Mouse (Mus musculus) forebrain, embryonic 13.5 days (tissue): ENCODE data around the gene Pdk4. TPM values are rescaled to one million over a fixed set of nuclear protein-coding genes. Genes with fewer than 3 reads are reported as not detected.
A peak's percentile ranks its signal among the peaks of the same experiment; 100 is the strongest.

Source experiments
- ATAC-seq: fragments of 200-750 bp; cut with Nextera tagmentation; 2 replicates; pipeline ENCODE4 v1.8.0; 2017
- H3K27ac ChIP-seq: fragments of 300-500 bp; sonication (generic); 2 replicates; pipeline ENCODE4 v1.5.1; 2015; ENCODE audit warnings: inconsistent platforms, mild to moderate bottlenecking, moderate library complexity
- H3K27me3 ChIP-seq: fragments of 300-500 bp; sonication (generic); 2 replicates; pipeline ENCODE4 v1.6.1; 2015; ENCODE audit warnings: mild to moderate bottlenecking, inconsistent platforms
- H3K36me3 ChIP-seq: fragments of 300-500 bp; sonication (generic); 2 replicates; pipeline ENCODE4 v1.6.1; 2015; ENCODE audit warnings: mild to moderate bottlenecking, inconsistent platforms; ENCODE audit not compliant: poor library complexity, severe bottlenecking
- H3K4me1 ChIP-seq: fragments of 300-500 bp; sonication (generic); 2 replicates; pipeline ENCODE4 v1.6.1; 2015; ENCODE audit warnings: inconsistent platforms
- H3K4me2 ChIP-seq: fragments of 300-500 bp; sonication (generic); 2 replicates; pipeline ENCODE4 v1.6.1; 2015; ENCODE audit warnings: inconsistent platforms, mild to moderate bottlenecking, moderate library complexity
- H3K4me3 ChIP-seq: fragments of 300-500 bp; sonication (generic); 2 replicates; pipeline ENCODE4 v1.5.1; 2015; ENCODE audit warnings: mild to moderate bottlenecking, inconsistent platforms
- H3K9ac ChIP-seq: fragments of 300-500 bp; sonication (generic); 2 replicates; pipeline ENCODE4 v1.6.1; 2015; ENCODE audit warnings: mild to moderate bottlenecking, inconsistent platforms
- H3K9me3 ChIP-seq: fragments of 300-500 bp; sonication (generic); replicated peaks from 2 replicates; pipeline ENCODE4 v1.6.1; 2016; ENCODE audit warnings: inconsistent platforms
- WGBS: fragments of 180-500 bp; shearing (Covaris S2); methylation state at CpG from one replicate; pipeline ENCODE4 v1.1.7; 2015; 5-methylcytosine and 5-hydroxymethylcytosine counted together
- polyA plus RNA-seq: library from polyadenylated mRNA; unstranded; fragments of >200 nt; fragmentation: Nextera tagmentation; extraction: Ambion mirVana; gene quantifications from 2 replicates; pipeline ENCODE4 v1.2.1, GENCODE M21; 2015

The Pdk4 gene
- 0.88 and 0.92 TPM in 2 replicates for polyA plus RNA-seq

DNA sequence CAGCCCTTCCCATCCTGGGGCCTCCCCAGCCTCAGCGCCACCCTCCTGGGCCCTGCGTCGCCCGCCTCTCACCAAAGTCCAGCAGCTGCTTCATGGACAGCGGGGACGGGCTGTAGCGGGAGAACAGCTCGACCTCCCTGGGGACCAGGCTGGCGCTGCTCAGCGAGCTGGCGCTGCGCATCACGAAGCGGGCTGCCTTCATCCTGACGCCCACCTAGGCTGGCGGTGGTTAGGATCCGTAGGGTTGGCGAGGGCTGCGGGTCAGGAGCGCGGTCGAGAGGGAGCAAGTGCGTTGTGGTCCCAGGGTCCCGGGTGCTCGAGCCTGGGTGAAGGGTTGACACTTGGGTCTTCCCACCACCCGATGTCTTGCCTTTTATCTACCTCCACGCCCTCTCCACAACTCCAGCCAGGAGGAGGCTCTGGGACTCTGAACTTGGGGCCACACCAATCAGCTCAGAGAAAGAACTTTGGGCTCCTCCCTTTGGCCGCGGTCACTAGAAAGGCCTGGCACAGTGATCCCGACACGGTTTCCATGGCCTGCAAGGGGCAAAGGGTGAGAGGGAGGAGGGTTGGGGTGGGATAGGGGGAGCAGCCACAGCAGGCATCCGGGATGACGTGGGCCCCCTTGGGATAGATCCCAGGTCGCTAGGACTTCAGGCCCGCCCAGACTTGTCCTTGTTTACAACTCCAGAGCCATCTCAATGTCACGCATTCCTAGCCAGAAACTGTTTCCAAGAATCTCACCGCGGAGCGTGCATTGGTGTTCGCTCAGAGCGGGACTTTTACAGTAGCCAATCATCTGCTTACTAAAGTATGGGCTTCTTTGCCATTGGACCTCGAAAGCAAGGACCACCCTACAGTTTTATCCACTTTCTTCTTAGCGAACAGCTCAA is at the start of gene Pdk4:
Gene Pdk4, minus strand, starts transcription at position 349 of the 893 bp plus-strand sequence.
- 2% methylated on average over 40 of the region's 43 CpGs for WGBS
- ATAC-seq = peak; percentile 94

DNA sequence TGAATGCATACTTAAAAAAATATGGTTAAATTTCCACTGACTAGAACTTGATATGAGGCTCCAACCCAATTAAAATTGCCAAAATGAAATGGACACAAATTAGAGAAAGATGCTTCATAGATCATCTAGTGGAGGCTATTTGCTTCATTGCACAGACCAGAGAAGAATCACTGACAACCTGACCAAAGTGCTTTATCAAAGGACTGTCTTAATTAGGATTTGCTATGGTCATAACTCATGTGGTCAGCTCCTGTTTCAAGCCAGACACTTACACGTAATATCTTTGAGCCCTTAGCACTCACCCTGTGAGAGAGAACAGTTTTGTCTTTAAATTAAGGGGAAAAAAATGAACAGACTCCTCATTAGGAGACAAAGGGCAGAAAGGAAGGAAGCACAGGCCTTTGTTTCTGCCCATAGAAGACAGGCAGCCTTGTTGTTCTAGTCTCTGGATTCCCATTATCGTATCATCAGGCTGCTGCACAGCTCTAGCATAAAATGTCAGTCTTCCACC is 41.8 kb upstream of the Pdk4 start:
- WGBS = 38% methylated on average over 2 of the region's 2 CpGs
- no peak overlapping the region for H3K4me2 ChIP-seq
- no peaks in the 10 kb centered on the region for H3K9me3 ChIP-seq
- no peaks in the 10 kb centered on the region for H3K4me1 ChIP-seq
- no peak for ATAC-seq
- no peak overlapping the region for H3K27ac ChIP-seq
- H3K4me3 ChIP-seq = no peak overlapping the region
- no peaks in the 10 kb centered on the region for H3K27me3 ChIP-seq
- H3K36me3 ChIP-seq = no peaks in the 10 kb centered on the region
- no peak overlapping the region for H3K9ac ChIP-seq

More for the DNA sequence above, at the start of gene Pdk4:
- H3K9ac ChIP-seq = peak within 1 kb of the TSS; percentile 65
- no peaks in the 10 kb centered on the region for H3K36me3 ChIP-seq
- no peaks in the 10 kb centered on the region for H3K27me3 ChIP-seq
- no peak within 1 kb of the TSS for H3K27ac ChIP-seq
- H3K4me1 ChIP-seq = peaks cover 12% of the 10 kb centered on the region
- peak within 1 kb of the TSS; percentile 47 for H3K4me3 ChIP-seq
- no peaks in the 10 kb centered on the region for H3K9me3 ChIP-seq
- H3K4me2 ChIP-seq = peak within 1 kb of the TSS; percentile 95

DNA sequence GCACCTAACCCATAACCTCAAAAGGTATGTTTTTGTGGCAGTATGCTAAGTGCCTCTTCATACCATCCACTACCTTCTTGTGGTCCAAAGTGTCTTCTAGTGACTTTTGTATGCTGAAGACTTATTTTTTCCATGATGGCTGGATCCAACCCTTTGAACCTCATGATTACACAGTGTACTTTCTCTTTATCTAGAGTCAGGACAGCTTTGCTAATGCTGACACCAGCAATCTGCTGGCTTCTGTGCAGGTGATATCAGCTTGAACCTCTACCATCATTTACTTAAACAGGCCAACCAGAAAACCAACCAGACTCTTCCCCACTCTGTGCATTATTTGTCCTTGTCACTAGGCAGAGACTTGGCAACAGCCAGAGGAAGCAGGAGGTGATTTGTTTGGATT is 39.6 kb upstream of the Pdk4 start:
- no peaks in the 10 kb centered on the region for H3K4me1 ChIP-seq
- no peak for ATAC-seq

DNA sequence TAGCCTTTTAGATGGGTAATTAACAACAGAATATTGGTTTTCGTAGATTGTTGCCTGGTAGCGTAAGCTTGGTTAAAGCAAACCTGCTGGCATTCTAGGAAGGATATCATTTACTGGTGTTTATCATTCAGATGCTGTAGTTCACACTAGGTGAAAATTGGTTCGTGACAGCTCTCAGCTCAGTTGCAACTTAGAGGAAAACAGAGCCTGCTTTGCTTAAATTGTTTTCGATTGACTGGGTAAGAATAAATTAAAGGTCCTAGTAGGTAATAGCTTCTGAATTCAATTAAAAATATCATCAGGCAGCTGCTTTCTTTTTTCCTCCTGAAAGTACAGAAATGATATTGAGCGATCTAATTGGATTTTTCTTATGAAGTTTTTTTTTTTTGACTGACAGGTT is 21.0 kb upstream of the Pdk4 start:
- no peaks in the 10 kb centered on the region for H3K27me3 ChIP-seq
- WGBS = 39% methylated on average over 5 of the region's 5 CpGs
- H3K4me3 ChIP-seq = no peak overlapping the region
- H3K9me3 ChIP-seq = no peaks in the 10 kb centered on the region
- no peaks in the 10 kb centered on the region for H3K36me3 ChIP-seq
- no peak overlapping the region for H3K27ac ChIP-seq
- H3K4me1 ChIP-seq = peaks cover 12% of the 10 kb centered on the region
- ATAC-seq = peak; percentile 53; the same call in 1 of the 2 replicates
- no peak overlapping the region for H3K4me2 ChIP-seq
- H3K9ac ChIP-seq = no peak overlapping the region

More for the DNA sequence above, 39.6 kb upstream of the Pdk4 start:
- Histone ChIP-seq H3K9me3 (no peaks in the 10 kb centered on the region), H3K9ac (no peak overlapping the region), H3K4me3 (no peak overlapping the region), H3K27ac (no peak overlapping the region), H3K4me2 (no peak overlapping the region), H3K27me3 (no peaks in the 10 kb centered on the region), H3K36me3 (no peaks in the 10 kb centered on the region)

DNA sequence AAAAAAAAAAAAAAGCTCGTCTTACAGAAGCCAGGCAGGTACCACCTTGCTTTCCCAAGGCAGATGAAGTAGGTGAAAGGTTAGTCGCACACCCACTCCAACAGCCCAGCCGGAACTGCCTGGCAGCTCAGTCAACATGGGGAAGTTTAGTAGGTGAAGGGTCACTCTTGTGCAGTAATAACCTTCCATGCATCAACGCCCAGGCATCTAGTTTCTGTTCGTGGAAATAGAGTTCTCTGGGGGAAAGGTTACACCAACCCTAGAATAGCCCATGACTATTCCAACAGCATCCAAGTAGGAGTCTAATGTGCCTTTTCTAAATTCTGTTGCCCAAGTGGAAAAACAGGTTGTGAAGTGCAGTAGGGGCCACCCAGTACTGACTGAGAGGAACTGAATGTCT is 13.6 kb upstream of the Pdk4 start:
- Histone ChIP-seq H3K36me3 (no peaks in the 10 kb centered on the region), H3K4me2 (no peak overlapping the region), H3K27me3 (no peaks in the 10 kb centered on the region), H3K27ac (no peak overlapping the region), H3K4me1 (no peaks in the 10 kb centered on the region), H3K9me3 (no peaks in the 10 kb centered on the region), H3K4me3 (no peak overlapping the region), H3K9ac (no peak overlapping the region)
- no peak for ATAC-seq
- 69% methylated on average over 5 of the region's 5 CpGs for WGBS

DNA sequence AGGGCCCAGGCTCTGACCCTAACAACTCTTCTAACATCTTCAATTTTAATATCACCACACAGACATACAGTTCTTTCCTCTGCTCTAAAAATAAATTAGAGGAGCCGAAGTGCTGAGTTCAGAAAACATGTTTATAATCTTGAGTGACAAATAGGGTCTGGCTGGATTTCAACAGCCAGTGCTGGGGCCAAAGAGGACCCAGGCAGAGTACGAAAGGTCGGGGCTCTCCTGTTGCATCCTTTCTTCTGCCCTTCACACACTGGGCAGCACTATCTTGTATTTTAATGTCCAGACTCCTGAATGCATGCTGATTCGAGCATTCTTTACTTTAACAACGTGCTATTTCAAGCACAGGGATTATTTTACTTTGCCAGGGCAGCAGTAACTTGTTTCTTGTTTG is 13.2 kb upstream of the Pdk4 start:
- no peak overlapping the region for H3K4me2 ChIP-seq
- no peaks in the 10 kb centered on the region for H3K36me3 ChIP-seq
- no peak for ATAC-seq
- no peak overlapping the region for H3K4me3 ChIP-seq
- no peaks in the 10 kb centered on the region for H3K27me3 ChIP-seq
- WGBS = 66% methylated on average over 5 of the region's 5 CpGs
- H3K9ac ChIP-seq = no peak overlapping the region
- no peaks in the 10 kb centered on the region for H3K4me1 ChIP-seq
- H3K27ac ChIP-seq = no peak overlapping the region
- no peaks in the 10 kb centered on the region for H3K9me3 ChIP-seq

DNA sequence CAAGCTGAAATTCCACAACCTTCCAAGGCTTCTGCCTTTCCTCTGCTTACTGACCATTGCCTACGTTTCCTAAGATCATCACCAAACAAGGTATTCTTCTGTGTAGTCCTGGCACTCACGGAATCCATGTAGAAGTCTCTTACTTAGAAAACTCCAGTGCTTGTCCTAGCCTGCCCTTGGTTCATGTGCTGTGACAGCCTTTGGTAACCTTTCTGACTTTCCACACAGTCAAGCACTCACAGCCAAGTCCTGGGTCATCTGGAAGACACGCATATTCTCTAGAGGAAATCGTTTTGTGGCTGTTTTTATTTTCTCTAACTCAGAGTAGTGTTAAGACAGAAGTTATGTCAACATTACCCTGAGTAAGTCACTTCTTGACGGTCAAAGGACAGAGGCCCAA is 11.7 kb upstream of the Pdk4 start:
- H3K4me3 ChIP-seq = no peak overlapping the region
- no peaks in the 10 kb centered on the region for H3K36me3 ChIP-seq
- no peak overlapping the region for H3K27ac ChIP-seq
- no peak for ATAC-seq
- H3K4me1 ChIP-seq = no peaks in the 10 kb centered on the region
- H3K27me3 ChIP-seq = no peaks in the 10 kb centered on the region
- no peak overlapping the region for H3K4me2 ChIP-seq
- no peak overlapping the region for H3K9ac ChIP-seq
- 89% methylated on average over 5 of the region's 5 CpGs for WGBS
- no peaks in the 10 kb centered on the region for H3K9me3 ChIP-seq

DNA sequence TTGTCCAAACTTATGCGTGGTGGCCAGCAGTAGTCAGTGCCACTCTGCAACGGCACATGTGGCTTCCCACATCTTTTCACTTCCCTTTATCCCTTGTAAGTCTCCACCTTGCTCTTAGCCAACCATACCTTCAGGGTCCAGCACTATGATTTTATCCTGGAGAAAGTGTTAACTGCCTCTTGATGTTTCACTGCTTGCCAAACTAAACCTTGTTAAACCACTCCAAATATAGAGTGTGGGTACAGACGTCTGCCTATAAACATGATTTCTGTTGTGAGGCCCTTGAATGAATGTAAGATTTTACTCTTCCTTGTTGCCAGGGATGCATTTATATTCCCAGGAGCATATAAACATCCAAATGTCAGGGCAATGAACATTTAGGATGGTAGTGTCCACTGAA is 10.2 kb upstream of the Pdk4 start:
- WGBS = 89% methylated on average over 3 of the region's 3 CpGs

DNA sequence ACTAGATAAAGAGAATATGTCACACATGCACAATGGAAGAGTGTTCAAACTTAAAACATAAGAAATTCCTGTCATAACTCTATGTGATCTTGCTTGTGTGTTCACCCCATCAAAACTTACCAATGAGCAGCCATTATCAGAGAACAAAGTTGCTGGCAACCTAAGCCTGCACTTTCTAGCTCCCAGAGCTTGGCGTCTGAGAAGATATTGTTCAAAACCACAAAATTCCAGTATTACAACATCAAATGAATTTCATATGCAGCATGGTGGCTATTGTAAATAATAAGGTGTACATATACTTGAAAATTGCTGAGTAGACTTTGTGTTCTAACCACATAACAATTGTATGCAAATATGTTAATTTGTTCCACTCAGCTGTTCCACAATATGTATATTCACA is 6.7 kb upstream of the Pdk4 start:
- WGBS = 97% methylated on average over 1 of the region's 1 CpGs
- Histone ChIP-seq H3K36me3 (no peaks in the 10 kb centered on the region), H3K4me1 (no peaks in the 10 kb centered on the region), H3K27me3 (no peaks in the 10 kb centered on the region), H3K4me3 (no peak overlapping the region), H3K27ac (no peak overlapping the region), H3K9me3 (no peaks in the 10 kb centered on the region), H3K9ac (no peak overlapping the region), H3K4me2 (no peak overlapping the region)
- ATAC-seq = no peak

More for the DNA sequence above, 10.2 kb upstream of the Pdk4 start:
- no peak overlapping the region for H3K9ac ChIP-seq
- no peaks in the 10 kb centered on the region for H3K9me3 ChIP-seq
- H3K36me3 ChIP-seq = no peaks in the 10 kb centered on the region
- no peak overlapping the region for H3K4me2 ChIP-seq
- no peak overlapping the region for H3K4me3 ChIP-seq
- no peak overlapping the region for H3K27ac ChIP-seq
- ATAC-seq = no peak
- H3K27me3 ChIP-seq = no peaks in the 10 kb centered on the region
- H3K4me1 ChIP-seq = no peaks in the 10 kb centered on the region

DNA sequence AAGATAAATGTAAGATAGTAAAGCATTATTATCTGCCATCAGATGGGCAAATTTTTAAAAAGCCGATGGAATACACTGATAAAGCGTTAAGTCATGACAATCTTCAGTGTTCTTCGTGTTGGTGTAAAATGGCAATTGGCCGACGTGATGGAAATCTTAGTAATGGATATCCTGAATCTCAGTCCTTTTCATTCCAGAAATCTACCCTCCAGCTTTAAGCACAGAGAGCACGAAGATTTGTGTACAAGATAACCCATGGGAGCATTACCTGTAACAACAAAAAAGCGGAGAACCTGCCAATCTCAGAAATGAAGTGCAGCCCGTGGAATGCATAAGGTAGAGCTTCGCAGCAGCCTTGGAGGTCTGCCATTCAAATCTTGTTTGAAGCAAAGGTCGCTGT is 5.4 kb upstream of the Pdk4 start:
- ATAC-seq = no peak
- Histone ChIP-seq H3K36me3 (no peaks in the 10 kb centered on the region), H3K4me3 (no peak overlapping the region), H3K4me2 (no peak overlapping the region), H3K9me3 (no peaks in the 10 kb centered on the region), H3K27ac (no peak overlapping the region), H3K9ac (no peak overlapping the region), H3K4me1 (peaks cover 3% of the 10 kb centered on the region; the same call in 1 of the 2 replicates), H3K27me3 (no peaks in the 10 kb centered on the region)
- WGBS = 91% methylated on average over 10 of the region's 10 CpGs

DNA sequence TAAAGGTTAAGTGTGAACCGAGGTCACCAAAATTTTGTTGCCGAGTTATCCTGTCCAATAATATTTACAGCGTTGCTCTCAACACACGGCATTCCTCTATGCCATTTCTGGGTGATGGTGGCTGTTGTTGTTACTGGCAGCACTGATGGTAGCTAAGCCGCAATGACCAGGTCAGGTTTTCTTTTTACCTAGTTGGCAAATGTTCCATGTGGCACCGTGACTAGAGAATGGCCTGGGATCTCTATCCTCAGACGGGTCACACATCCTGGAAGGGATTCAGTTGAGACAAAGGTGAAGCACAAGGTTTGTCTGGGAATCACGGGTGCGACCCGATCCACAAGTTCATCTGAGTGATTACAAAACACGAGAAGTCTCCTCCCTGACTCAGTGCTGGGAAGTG is 2.6 kb upstream of the Pdk4 start:
- H3K9ac ChIP-seq = no peak overlapping the region
- H3K4me1 ChIP-seq = peaks cover 12% of the 10 kb centered on the region
- no peaks in the 10 kb centered on the region for H3K27me3 ChIP-seq
- no peak overlapping the region for H3K4me2 ChIP-seq
- H3K36me3 ChIP-seq = no peaks in the 10 kb centered on the region
- no peak for ATAC-seq
- no peak overlapping the region for H3K27ac ChIP-seq
- no peak overlapping the region for H3K4me3 ChIP-seq
- no peaks in the 10 kb centered on the region for H3K9me3 ChIP-seq
- WGBS = 93% methylated on average over 11 of the region's 11 CpGs

DNA sequence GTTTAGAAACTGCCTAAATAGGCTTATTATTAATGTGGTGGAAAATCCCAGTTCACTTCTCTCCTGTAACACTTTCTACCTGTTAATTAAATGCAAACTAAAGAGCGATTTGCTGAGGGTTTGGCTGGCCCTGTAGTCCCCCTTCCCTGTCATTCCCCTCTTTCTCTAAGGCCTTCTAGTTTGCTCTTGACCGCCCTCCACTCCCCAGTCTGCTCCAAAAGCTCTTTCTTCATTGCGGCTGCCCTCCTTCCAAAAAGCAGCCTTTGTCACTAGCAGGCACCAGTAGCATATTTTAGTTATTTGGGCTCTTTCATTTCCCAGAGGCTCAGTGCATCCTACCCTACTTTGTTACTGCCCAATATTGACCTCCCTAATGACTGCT is 736 bp upstream of the Pdk4 start:
- Histone ChIP-seq H3K4me1 (peaks cover 12% of the 10 kb centered on the region), H3K4me2 (peak overlapping the region; percentile 95), H3K36me3 (no peaks in the 10 kb centered on the region), H3K27ac (no peak overlapping the region), H3K4me3 (peak overlapping the region; percentile 47; the same call in 1 of the 2 replicates), H3K9me3 (no peaks in the 10 kb centered on the region), H3K9ac (no peak overlapping the region), H3K27me3 (no peaks in the 10 kb centered on the region)
- ATAC-seq = peak; percentile 44
- WGBS = 46% methylated on average over 3 of the region's 3 CpGs
